Mouse (Mus musculus) urinary bladder, postnatal 0 days (tissue): ENCODE measurements around the gene 1700031F05Rik. TPM values are rescaled to one million over a fixed set of nuclear protein-coding genes. Genes with fewer than 3 reads are reported as not detected.

ENCODE experiments used
- polyA plus RNA-seq: library from polyadenylated mRNA; unstranded; fragments of >200 nt; fragmentation: Nextera tagmentation; extraction: Ambion mirVana; gene quantifications from 2 replicates; pipeline ENCODE4 v1.2.1, GENCODE M21; 2015

The 1700031F05Rik gene
- not detected in 2 replicates for polyA plus RNA-seq

DNA sequence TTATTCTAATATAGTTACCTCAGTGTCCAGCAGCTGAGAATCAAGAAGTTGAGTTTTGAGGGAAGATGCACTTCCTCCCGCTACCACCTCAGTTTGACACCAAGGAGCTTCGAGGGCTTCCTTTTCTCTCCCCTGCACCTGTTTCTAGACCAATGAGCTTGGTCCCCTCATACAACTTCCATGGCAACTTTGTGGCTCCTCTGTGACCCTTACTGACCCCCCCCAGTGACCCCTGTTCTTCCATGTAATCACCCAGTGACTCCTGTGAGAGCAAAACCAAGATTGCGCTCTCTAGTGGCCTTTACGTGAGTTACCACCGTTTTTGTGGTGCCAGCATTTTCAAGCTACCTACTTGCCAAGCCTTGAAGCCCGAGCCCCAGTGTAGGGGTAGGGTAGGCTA is at the start of gene 1700031F05Rik:
TSS of gene 1700031F05Rik (minus strand) at position 101 of the 400 bp plus-strand sequence.

DNA sequence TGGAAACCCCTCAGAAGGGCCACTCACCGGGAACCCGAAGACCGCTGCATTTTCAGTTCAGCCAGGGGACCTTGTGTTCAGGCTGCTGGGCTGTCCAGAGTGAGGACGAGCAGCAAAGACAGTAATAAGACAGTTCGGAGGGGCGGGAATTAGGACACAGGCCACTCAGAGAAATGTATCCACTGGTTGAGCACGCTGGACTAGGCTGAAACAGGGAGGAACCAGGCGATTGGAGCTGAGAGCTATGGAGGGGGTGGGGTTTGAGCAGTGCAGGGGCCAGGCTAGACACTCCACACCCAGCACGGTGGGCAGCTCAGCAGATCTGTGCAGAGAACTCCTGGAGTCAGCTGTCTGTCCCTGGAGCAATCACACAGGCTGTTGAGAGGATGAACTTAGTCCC is 40.8 kb upstream of the 1700031F05Rik start, which contains the start of the genes Dmrtc1a and 1700011M02Rik:
TSS of gene Dmrtc1a (minus strand) at position 101 of the 400 bp plus-strand sequence.
TSS of gene 1700011M02Rik (plus strand) at position 319 of the 400 bp plus-strand sequence.

DNA sequence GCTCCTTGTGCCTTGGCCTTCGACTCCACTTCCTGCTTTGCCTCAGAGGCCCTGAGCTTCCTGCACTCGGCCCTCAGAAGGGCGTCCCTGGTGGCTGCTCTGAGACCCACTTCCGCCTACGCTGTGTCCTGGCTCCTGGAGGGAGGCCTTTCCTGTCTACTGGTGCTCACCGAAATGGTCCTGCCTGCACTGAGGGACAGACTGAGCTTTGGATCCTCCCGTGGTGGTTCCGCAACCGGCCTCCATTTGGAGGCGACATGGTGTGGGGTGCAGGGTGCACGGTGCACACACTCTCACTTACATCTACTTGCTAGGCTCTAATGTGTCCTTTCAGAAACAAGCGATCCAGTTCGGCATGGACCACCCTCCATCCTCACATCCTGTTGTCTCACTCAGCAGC is 13.3 kb downstream of the 1700031F05Rik start, which contains the start of gene Dmrtc1c2:
TSS of gene Dmrtc1c2 (minus strand) at position 101 of the 400 bp plus-strand sequence.

Other genes starting within 250 kb of the 1700031F05Rik start
- 4.7 and 5.3 TPM in 2 replicates for gene Phka1, start 223.7 kb downstream of the 1700031F05Rik start, polyA plus RNA-seq
- not detected in 2 replicates for gene Gm3880, start 181.0 kb downstream of the 1700031F05Rik start, polyA plus RNA-seq
- not detected in 2 replicates for gene Gm9112, start 160.3 kb downstream of the 1700031F05Rik start, polyA plus RNA-seq
- not detected in 2 replicates for gene Dmrtc1b, start 160.1 kb downstream of the 1700031F05Rik start, polyA plus RNA-seq
- not detected in 2 replicates for gene Dmrtc1c1, start 65.0 kb downstream of the 1700031F05Rik start, polyA plus RNA-seq
- gene Dmrtc1c2, start 13.4 kb downstream of the 1700031F05Rik start, polyA plus RNA-seq = not detected in 2 replicates
- 0.40 and 0.75 TPM in 2 replicates for gene Dmrtc1a, start 40.7 kb upstream of the 1700031F05Rik start, polyA plus RNA-seq
- not detected in 2 replicates for gene 1700011M02Rik, start 40.9 kb upstream of the 1700031F05Rik start, polyA plus RNA-seq
- not detected in 2 replicates for gene 1700018G05Rik, start 60.4 kb upstream of the 1700031F05Rik start, polyA plus RNA-seq